Mouse (Mus musculus) spleen, embryonic (tissue): Measurements from ENCODE around the gene 2310039H08Rik.

Experiments used
- CTCF ChIA-PET: fragments of 350-600 bp; sonication (Branson Sonifier 250); formaldehyde crosslinking; loops from one replicate; lab custom pipeline; 2022; lab: Charles Lee

Gene 2310039H08Rik

GRCm38 (mm10) chr17:46772404-46773277 is at the start of gene 2310039H08Rik:
Gene 2310039H08Rik (plus strand): TSS chr17:46772635.
- CTCF ChIA-PET: interaction anchor here (0.6 kb wide), 2 partner anchors 10 to 118 kb away, joined by 3 to 4 read pairs; partner anchors contain the start of genes Rpl7l1 and Tbcc

- CTCF ChIA-PET: interaction anchor here (0.6 to 0.7 kb wide), 2 partner anchors 111 to 158 kb away, joined by 4 to 8 read pairs; no protein-coding TSS in a partner anchor
Observed at GRCm38 (mm10) chr17:46724477-46725084, 47.9 kb upstream of the 2310039H08Rik start.

DNA sequence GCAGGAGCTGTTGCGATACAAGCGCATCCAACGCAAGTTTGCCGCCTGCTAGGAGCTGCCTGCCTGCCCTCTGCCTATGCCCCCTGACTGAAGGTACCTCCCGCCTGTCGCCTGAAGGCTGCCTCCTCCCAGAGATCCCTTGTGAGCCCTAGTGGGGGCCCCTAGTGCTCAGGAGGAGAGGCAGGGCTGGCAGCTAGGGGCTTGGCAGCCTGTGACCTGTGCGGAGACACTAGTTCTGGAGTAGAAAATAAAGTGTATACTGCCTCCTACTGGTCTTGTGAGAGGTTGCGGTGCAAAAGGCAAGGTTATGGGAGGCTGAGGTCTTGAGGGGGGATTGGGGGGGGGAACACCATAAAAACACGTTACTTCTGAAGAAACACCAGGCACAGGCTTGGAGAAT is 47.2 kb upstream of the 2310039H08Rik start:
- CTCF ChIA-PET: interaction anchor here (0.6 to 0.7 kb wide), 2 partner anchors 112 to 158 kb away, joined by 4 to 8 read pairs; no protein-coding TSS in a partner anchor

- CTCF ChIA-PET: no interaction called here
Observed at GRCm38 (mm10) chr17:46725731-46726645, 46.4 kb upstream of the 2310039H08Rik start.

DNA sequence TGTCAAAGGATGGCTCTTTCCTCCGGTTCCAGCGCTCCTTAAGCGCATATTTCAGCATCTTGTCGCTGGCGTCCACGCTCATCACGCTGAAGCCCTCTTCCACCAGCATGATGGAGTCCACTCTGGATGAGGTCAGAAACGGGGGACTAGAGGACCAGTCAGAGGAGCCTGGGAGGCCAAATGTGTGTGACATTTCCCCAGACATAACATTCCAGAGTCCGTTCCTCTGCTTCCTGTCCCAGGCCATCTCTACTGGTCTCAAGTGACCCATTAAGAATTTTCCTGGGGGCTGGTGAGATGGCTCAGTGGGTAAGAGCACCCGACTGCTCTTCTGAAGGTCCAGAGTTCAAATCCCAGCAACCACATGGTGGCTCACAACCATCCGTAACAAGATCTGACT is 45.2 kb upstream of the 2310039H08Rik start:
- CTCF ChIA-PET: interaction anchor here (0.6 kb wide), 1 partner anchor 1210 kb away, joined by 3 read pairs; no protein-coding TSS in a partner anchor

GRCm38 (mm10) chr17:46728021-46728420 is 44.4 kb upstream of the 2310039H08Rik start:
- CTCF ChIA-PET: interaction anchor here (0.6 kb wide), 1 partner anchor 1211 kb away, joined by 3 read pairs; no protein-coding TSS in a partner anchor

DNA sequence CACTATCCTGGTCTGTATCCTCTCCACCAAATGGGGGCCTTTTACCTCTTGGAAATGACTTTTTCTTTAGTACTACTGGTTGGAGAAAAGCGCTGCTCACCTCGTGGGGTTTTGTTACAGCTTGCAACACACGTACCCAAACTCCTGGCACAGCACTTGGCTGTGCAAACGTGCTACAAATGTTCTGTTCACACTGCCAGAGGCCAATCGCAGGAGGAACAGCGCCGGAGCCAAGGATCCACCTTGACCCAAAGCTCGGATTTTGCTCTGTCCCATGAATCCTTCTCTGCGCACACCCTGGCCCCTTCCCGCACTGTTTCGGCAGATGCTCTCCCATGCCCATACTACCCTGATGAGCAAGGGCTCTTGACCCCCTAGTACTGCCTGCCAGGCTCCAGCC is 43.9 kb upstream of the 2310039H08Rik start:
- CTCF ChIA-PET: interaction anchor here (0.7 kb wide), 1 partner anchor 80 kb away, joined by 3 read pairs; no protein-coding TSS in a partner anchor

DNA sequence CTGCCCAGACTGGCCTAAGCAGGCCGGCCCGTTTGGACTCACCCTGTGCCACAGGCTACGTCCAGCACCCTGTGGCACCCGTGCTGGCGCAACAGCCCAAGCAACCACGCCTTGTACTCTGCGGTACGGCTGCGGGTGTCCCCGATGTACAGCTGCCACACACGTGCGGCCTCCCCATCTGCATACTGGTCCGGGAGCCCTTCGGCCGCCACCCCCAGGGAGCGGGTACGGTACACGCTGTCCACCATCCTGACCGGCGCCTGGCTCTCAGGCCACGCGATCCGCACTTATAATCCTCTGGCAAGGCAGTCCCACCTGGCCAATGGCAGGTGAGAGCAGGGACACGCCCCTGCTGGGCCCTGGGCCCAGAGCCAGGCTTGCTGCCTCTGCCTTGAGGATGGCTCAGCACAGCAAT is 43.5 kb upstream of the 2310039H08Rik start, which contains the start of gene Gnmt:
Gnmt (minus strand) TSS at position 265 of the 415 bp plus-strand sequence.
- CTCF ChIA-PET: interaction anchor here (0.7 kb wide), 1 partner anchor 80 kb away, joined by 3 read pairs; no protein-coding TSS in a partner anchor

GRCm38 (mm10) chr17:46734055-46734454 is 38.4 kb upstream of the 2310039H08Rik start:
- CTCF ChIA-PET: no interaction called here

GRCm38 (mm10) chr17:46735287-46735686 is 37.1 kb upstream of the 2310039H08Rik start:
- CTCF ChIA-PET: no interaction called here

- CTCF ChIA-PET: no interaction called here
Observed at GRCm38 (mm10) chr17:46736160-46736559, 36.3 kb upstream of the 2310039H08Rik start.

DNA sequence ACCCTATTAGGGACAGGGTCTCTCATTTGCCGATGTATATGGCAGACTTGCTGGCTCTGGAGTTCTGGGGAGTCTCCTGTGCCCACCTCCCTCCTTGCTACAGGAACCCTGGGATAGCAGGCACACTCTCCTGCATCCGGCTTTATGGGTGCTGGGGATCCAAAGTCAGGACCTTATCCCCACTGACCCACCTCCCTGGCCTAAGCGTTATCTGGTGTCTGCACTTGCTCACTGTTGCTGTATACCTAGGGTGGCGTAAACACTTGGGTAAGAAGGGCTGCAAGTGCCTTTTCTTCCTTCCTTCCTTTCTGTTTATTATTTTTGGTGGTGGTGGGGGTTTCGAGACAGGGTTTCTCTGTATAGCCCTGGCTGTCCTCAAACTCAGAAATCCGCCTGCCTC is 31.1 kb upstream of the 2310039H08Rik start:
- CTCF ChIA-PET: no interaction called here

GRCm38 (mm10) chr17:46742986-46743385 is 29.4 kb upstream of the 2310039H08Rik start:
- CTCF ChIA-PET: interaction anchor here (1.2 kb wide), 1 partner anchor 10 kb away, joined by 4 read pairs; no protein-coding TSS in a partner anchor

- CTCF ChIA-PET: no interaction called here
Observed at GRCm38 (mm10) chr17:46745506-46745905, 26.9 kb upstream of the 2310039H08Rik start.

- CTCF ChIA-PET: interaction anchor here (0.5 kb wide), 1 partner anchor 143 kb away, joined by 5 read pairs; the partner anchor contains the start of gene Tbcc
Observed at GRCm38 (mm10) chr17:46747234-46747633, 25.2 kb upstream of the 2310039H08Rik start.

GRCm38 (mm10) chr17:46747806-46748205 is 24.6 kb upstream of the 2310039H08Rik start:
- CTCF ChIA-PET: interaction anchor here (0.5 kb wide), 1 partner anchor 143 kb away, joined by 5 read pairs; the partner anchor contains the start of gene Tbcc

DNA sequence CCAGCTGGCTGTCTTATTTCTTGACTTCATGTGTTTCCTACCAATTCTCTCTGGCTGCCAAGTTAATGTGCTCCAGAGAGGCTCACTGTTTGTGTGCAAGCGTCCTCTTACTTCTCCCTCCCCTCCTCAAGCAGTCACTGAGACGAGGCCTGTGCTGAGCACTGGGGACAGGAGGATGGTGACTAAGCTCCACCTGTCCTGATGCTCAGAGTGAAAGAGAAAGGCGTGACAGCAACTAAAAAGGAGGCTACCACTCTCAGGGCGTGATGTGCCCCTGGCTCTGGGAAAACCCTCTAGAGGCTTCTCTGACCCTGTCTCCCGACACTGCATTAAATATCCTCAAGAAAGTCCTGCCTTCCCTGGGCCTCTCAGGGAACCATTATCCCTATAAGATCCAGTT is 23.2 kb upstream of the 2310039H08Rik start:
- CTCF ChIA-PET: no interaction called here

GRCm38 (mm10) chr17:46750580-46750979 is 21.9 kb upstream of the 2310039H08Rik start:
- CTCF ChIA-PET: interaction anchor here (0.6 kb wide), 1 partner anchor 113 kb away, joined by 6 read pairs; no protein-coding TSS in a partner anchor

DNA sequence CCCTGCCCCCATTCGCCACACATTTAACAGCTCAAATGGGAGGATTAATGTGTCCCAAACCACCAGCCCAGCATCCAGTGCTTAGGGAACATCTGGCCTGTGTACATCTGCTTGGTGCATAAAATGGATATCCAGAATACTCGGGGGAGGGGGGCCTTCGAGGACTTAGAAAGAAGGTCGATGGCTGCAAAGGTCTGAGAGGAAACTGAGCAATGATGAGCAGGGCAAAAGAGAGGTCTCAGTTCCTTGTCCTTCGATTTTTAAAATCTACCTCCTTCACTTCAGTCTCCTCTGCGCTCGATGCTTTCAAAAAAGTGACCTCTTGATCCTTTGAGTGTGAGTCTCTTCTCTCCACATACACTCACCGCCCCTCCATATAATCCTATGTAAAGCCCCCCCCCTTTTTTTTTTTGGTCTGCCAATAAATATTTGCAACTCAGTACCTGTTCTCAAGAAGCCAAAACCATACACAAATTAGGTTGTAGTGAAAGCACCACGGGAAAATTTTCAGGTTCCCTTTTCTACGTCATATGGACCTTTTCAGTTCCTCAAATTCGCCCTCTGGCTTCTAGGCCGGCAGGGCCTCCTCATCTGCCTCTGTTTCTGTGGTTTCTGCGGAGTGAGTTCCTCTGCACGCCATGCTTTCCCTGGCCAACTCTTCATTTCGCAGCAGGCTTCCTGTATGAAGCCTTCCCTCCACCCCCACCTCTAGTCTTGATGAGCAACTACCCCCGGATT is 21.2 kb upstream of the 2310039H08Rik start:
- CTCF ChIA-PET: interaction anchor here (0.6 to 0.9 kb wide), 2 partner anchors 31 to 114 kb away, joined by 3 to 6 read pairs; partner anchors contain the start of gene Rpl7l1
